Mouse (Mus musculus) embryonic fibroblast, embryonic 13.5 days (primary cell): ENCODE data around the gene 1700123O20Rik.

Source experiments
- CTCF ChIP-seq: IDR thresholded peaks from 2 replicates; pipeline ENCODE4 v1.5.1; 2011; ENCODE audit warnings: mild to moderate bottlenecking, control low read depth, low read length, moderate library complexity, borderline replicate concordance; ENCODE audit not compliant: insufficient read depth
- POLR2A ChIP-seq: IDR thresholded peaks from 2 replicates; pipeline ENCODE4 v1.6.1; 2011; ENCODE audit warnings: low read depth, mild to moderate bottlenecking, control low read depth, low read length, moderate library complexity

- TF ChIP-seq CTCF: no peak
- TF ChIP-seq POLR2A: no peak; the same call in 1 of the 2 replicates
Measured at GRCm38 (mm10) chr14:54686063-54686521, at the start of gene 1700123O20Rik.
